16 mouse cellular contexts compared by ENCODE assay signal in genomic region chr17:68750513-68750912, GRCm38 (mm10).
"Had no signal": no experiment of that assay in that cellular context is flagged by ENCODE, and none has a peak within 500 bp of the region (broad histone marks: within the 10 kb centered on the region; RNA-seq: fewer than 3 reads in every experiment).

No protein-coding gene starts in this region.

- H3K9ac ChIP-seq: liver, embryonic 13.5 days; liver, postnatal 0 days; lung, embryonic 15.5 days; midbrain, embryonic 12.5 days; stomach, embryonic 15.5 days had no signal

- H3K27me3 ChIP-seq: liver, embryonic 13.5 days; lung, embryonic 15.5 days; megakaryocyte, embryonic 14.5 days; midbrain, embryonic 12.5 days; stomach, embryonic 15.5 days had no signal

- DNase-seq: kidney, adult 8-10 months; kidney, postnatal 25 days; liver; liver, embryonic 13.5 days; liver, postnatal 0 days; lung, postnatal 14 days; retina, postnatal 1 day; right cerebral cortex, postnatal 4 days; thymus, adult 2 months; thymus, postnatal 25 days had no signal

- ATAC-seq: liver, postnatal 0 days had no signal

- H3K4me2 ChIP-seq: liver, embryonic 13.5 days; lung, embryonic 15.5 days; midbrain, embryonic 12.5 days; stomach, embryonic 15.5 days had no signal

- H3K36me3 ChIP-seq: liver, embryonic 13.5 days; lung, embryonic 15.5 days; midbrain, embryonic 12.5 days; stomach, embryonic 15.5 days had no signal

- H3K27ac ChIP-seq: left cerebral cortex, adult 2 months; liver, embryonic 13.5 days; lung, embryonic 15.5 days; macrophage; midbrain, embryonic 12.5 days; stomach, embryonic 15.5 days had no signal

- H3K4me3 ChIP-seq: left cerebral cortex, adult 2 months; liver, embryonic 13.5 days; lung, embryonic 15.5 days; megakaryocyte, embryonic 14.5 days; midbrain, embryonic 12.5 days; stomach, embryonic 15.5 days had no signal

- H3K4me1 ChIP-seq: liver, embryonic 13.5 days; lung, embryonic 15.5 days; megakaryocyte, embryonic 14.5 days; midbrain, embryonic 12.5 days; stomach, embryonic 15.5 days had no signal

- H3K9me3 ChIP-seq: lung, embryonic 15.5 days; midbrain, embryonic 12.5 days; stomach, embryonic 15.5 days had no signal
